Mouse (Mus musculus) G1E (cell line): ENCODE measurements around the gene Ccr2.

Experiments
- CTCF ChIP-seq: IDR thresholded peaks from 2 replicates; pipeline ENCODE4 v1.5.1; 2012; ENCODE audit warnings: low read depth, low read length, inconsistent platforms, mixed read lengths
- GATA1 ChIP-seq: IDR thresholded peaks from 2 replicates; pipeline ENCODE4 v1.6.1; 2012; ENCODE audit warnings: borderline replicate concordance, low read length, inconsistent platforms, mixed read lengths
- GATA2 ChIP-seq: IDR thresholded peaks from 2 replicates; pipeline ENCODE4 v1.6.1; 2012; ENCODE audit warnings: low read depth, low read length, inconsistent platforms, borderline replicate concordance
- POLR2AphosphoS5 ChIP-seq: IDR thresholded peaks from 2 replicates; pipeline ENCODE4 v1.6.1; 2012; ENCODE audit warnings: low read depth, low read length, inconsistent platforms; ENCODE audit not compliant: insufficient replicate concordance
- TAL1 ChIP-seq: conservative IDR thresholded peaks from 2 replicates; pipeline ENCODE4 v1.6.1; 2012; ENCODE audit warnings: low read depth, low read length, inconsistent platforms, mixed read lengths

- no peak for TF ChIP-seq CTCF
- no peak for TF ChIP-seq TAL1
- no peak for TF ChIP-seq GATA2
- TF ChIP-seq GATA1, result no peak
- TF ChIP-seq POLR2AphosphoS5, result no peak
Observed at GRCm38 (mm10) chr9:124113777-124114176, 12.0 kb downstream of the Ccr2 start.
